Comparison of ENCODE assay signal across 8 mouse cellular contexts in genomic region chr4:122996221-122996617, GRCm38 (mm10). TPM values are rescaled to one million over a fixed set of nuclear protein-coding genes. Genes with fewer than 3 reads are reported as not detected.
A peak's percentile ranks its signal among the peaks of the same experiment; 100 is the strongest.
DNase-seq lines count a peak whose midpoint lies in the region; ATAC-seq and TF ChIP-seq lines count a peak whose summit lies in the region.
"Had no signal": no experiment of that assay in that cellular context is flagged by ENCODE, and none has a peak within 500 bp of the region (broad histone marks: within the 10 kb centered on the region; RNA-seq: fewer than 3 reads in every experiment).

No protein-coding gene starts in this region.

- peak; percentile 16 for ATAC-seq in limb, embryonic 13.5 days (ENCODE audit: low FRiP score, low read depth)
- ATAC-seq in midbrain, embryonic 16.5 days = no peak

- peak overlapping the region; percentile 71 for H3K27ac ChIP-seq in cortical plate, adult 2 months (ENCODE audit: insufficient read depth, low read length)
- peak overlapping the region; percentile 74 for H3K27ac ChIP-seq in limb, embryonic 13.5 days
- H3K27ac ChIP-seq in midbrain, embryonic 16.5 days (ENCODE audit: low read length) = peak overlapping the region; percentile 97

- intact Hi-C loops in heart, postnatal 10 days (cut with DNase I) = no loop called here

- peak overlapping the region; percentile 93 for H3K4me2 ChIP-seq in limb, embryonic 13.5 days (replicated peaks)
- H3K4me2 ChIP-seq in midbrain, embryonic 16.5 days (ENCODE audit: low read length) = peak overlapping the region; percentile 79

- no peak for TF ChIP-seq POLR2A in cortical plate, adult 2 months (IDR thresholded peaks at IDR 0.05; ENCODE audit: extremely low read depth, insufficient read depth, low read length)

- peak overlapping the region; percentile 81 for H3K9ac ChIP-seq in limb, embryonic 13.5 days
- H3K9ac ChIP-seq in midbrain, embryonic 16.5 days (ENCODE audit: low read depth, low read length) = peak overlapping the region; percentile 92

- peak overlapping the region; percentile 55 for H3K4me3 ChIP-seq in cortical plate, adult 2 months (ENCODE audit: insufficient read depth, low read length)
- peak overlapping the region; percentile 82 for H3K4me3 ChIP-seq in limb, embryonic 13.5 days
- peak overlapping the region; percentile 86 for H3K4me3 ChIP-seq in midbrain, embryonic 16.5 days (ENCODE audit: low read depth, low read length)

- H3K4me1 ChIP-seq in cortical plate, adult 2 months (ENCODE audit: control insufficient read depth, insufficient read depth, low read length) = peaks cover 3% of the 10 kb centered on the region; the same call in 1 of the 2 replicates
- peaks cover 39% of the 10 kb centered on the region for H3K4me1 ChIP-seq in limb, embryonic 13.5 days
- H3K4me1 ChIP-seq in midbrain, embryonic 16.5 days (ENCODE audit: control insufficient read depth, insufficient read depth, low read length) = peaks cover 35% of the 10 kb centered on the region

- peaks cover 13% of the 10 kb centered on the region for H3K36me3 ChIP-seq in limb, embryonic 13.5 days
- H3K36me3 ChIP-seq in midbrain, embryonic 16.5 days (ENCODE audit: control insufficient read depth, insufficient read depth, low read length) = peaks cover 4% of the 10 kb centered on the region

- under 1% methylated on average over 24 of the region's 32 CpGs for WGBS in limb, embryonic 13.5 days
- WGBS in midbrain, embryonic 16.5 days = under 1% methylated on average over 32 of the region's 32 CpGs

- no peak for TF ChIP-seq CTCF in cortical plate, adult 2 months (IDR thresholded peaks at IDR 0.05; ENCODE audit: extremely low read depth, insufficient read depth, low read length)

- H3K27me3 ChIP-seq in limb, embryonic 13.5 days = 0 out of 2 replicates have a peak, but pooled peaks cover 9% of the 10 kb centered on the region
- H3K27me3 ChIP-seq in midbrain, embryonic 16.5 days (ENCODE audit: control insufficient read depth, insufficient read depth, low read depth, low read length) = no peaks in the 10 kb centered on the region

- H3K9me3 ChIP-seq in limb, embryonic 13.5 days = 0 out of 2 replicates have a peak, but pooled peaks cover 2% of the 10 kb centered on the region
- no peaks in the 10 kb centered on the region for H3K9me3 ChIP-seq in midbrain, embryonic 16.5 days (replicated peaks; ENCODE audit: control insufficient read depth, low read length, poor library complexity, severe bottlenecking)

- peak; percentile 15 to 19 for DNase-seq in lung, adult 18-20 months
- DNase-seq in lung, postnatal 36 days = no peak
- peak; percentile 26 to 38 for DNase-seq in heart, postnatal 10 days
- DNase-seq in thymus, postnatal 36 days = peak; percentile 53 to 56

RNA-seq across cellular contexts. Expression of gene Mycl, which starts 0.8 kb away (rescaled TPM):
- 8.4 and 10.1 TPM in 2 replicates for polyA plus RNA-seq in cortical plate, adult 2 months (2012; rRNA removed)
- under 1 TPM; 0.22 to 0.84 TPM for total RNA-seq in heart, postnatal 10 days (2021)
- polyA plus RNA-seq in limb, embryonic 13.5 days (2015; fragmentation: Nextera tagmentation; extraction: Ambion mirVana) = 28.2 and 29.2 TPM in 2 replicates
- 58.9 and 68.8 TPM in 2 replicates for polyA plus RNA-seq in midbrain, embryonic 16.5 days (2015; fragmentation: Nextera tagmentation; extraction: Ambion mirVana)

RNA-seq across cellular contexts. Expression of gene Trit1, which starts 20.2 kb away (rescaled TPM):
- 12.6 and 15.7 TPM in 2 replicates for polyA plus RNA-seq in cortical plate, adult 2 months (2012; rRNA removed)
- total RNA-seq in heart, postnatal 10 days (2021) = 1 to 10 TPM; 7.7 to 8.3 TPM
- 19.1 and 21.5 TPM in 2 replicates for polyA plus RNA-seq in limb, embryonic 13.5 days (2015; fragmentation: Nextera tagmentation; extraction: Ambion mirVana)
- polyA plus RNA-seq in midbrain, embryonic 16.5 days (2015; fragmentation: Nextera tagmentation; extraction: Ambion mirVana) = 25.3 and 25.9 TPM in 2 replicates

RNA-seq across cellular contexts. Expression of gene Mfsd2a, which starts 35.2 kb away (rescaled TPM):
- polyA plus RNA-seq in cortical plate, adult 2 months (2012; rRNA removed) = 36.1 and 37.3 TPM in 2 replicates
- total RNA-seq in heart, postnatal 10 days (2021) = 1 to 10 TPM in 1 of 2 experiments, under 1 TPM in 1; 0.12 to 2.3 TPM
- 8.0 and 9.1 TPM in 2 replicates for polyA plus RNA-seq in limb, embryonic 13.5 days (2015; fragmentation: Nextera tagmentation; extraction: Ambion mirVana)
- polyA plus RNA-seq in midbrain, embryonic 16.5 days (2015; fragmentation: Nextera tagmentation; extraction: Ambion mirVana) = 32.3 and 33.5 TPM in 2 replicates
- total RNA-seq: common myeloid progenitor, adult 5-6 weeks had no signal
